Mouse (Mus musculus): ENCODE measurements at regions not wholly inside any gene's neighbourhood (a gene's known extent, or its start where the extent isn't known, plus 50 kb on each side); places are given as distances from the start of the nearest gene placed in this dataset.

- peak; percentile 25 for DNase-seq (ENCODE audit: low spot score)
- peaks cover 4% of the 10 kb centered on the region; the same call in 1 of the 2 replicates for H3K27me3 ChIP-seq (replicated peaks; ENCODE audit: low read depth, poor library complexity, severe bottlenecking)
- H3K9me3 ChIP-seq, result no peaks in the 10 kb centered on the region
- H3K4me3 ChIP-seq, result no peak overlapping the region
- H3K27ac ChIP-seq (replicated peaks), result peak overlapping the region; percentile 75
- peaks cover 22% of the 10 kb centered on the region for H3K4me1 ChIP-seq
- 32% methylated on average over 18 of the region's 18 CpGs for WGBS
- no peaks in the 10 kb centered on the region for H3K36me3 ChIP-seq (replicated peaks)
These were observed 302.3 kb upstream of the Mpdz start for GRCm38 (mm10) chr4:81744629-81745509.

- peak; percentile 22 for DNase-seq (ENCODE audit: low spot score)
- Histone ChIP-seq H3K9me3 (no peaks in the 10 kb centered on the region), H3K27me3 (replicated peaks; ENCODE audit: low read depth, poor library complexity, severe bottlenecking) (peaks cover 4% of the 10 kb centered on the region; the same call in 1 of the 2 replicates), H3K36me3 (replicated peaks) (no peaks in the 10 kb centered on the region), H3K4me3 (no peak overlapping the region), H3K4me1 (peaks cover 22% of the 10 kb centered on the region), H3K27ac (replicated peaks) (peak overlapping the region; percentile 75)
- WGBS, result 32% methylated on average over 8 of the region's 8 CpGs
These were observed 301.5 kb upstream of the Mpdz start for GRCm38 (mm10) chr4:81743978-81744628.

- H3K4me1 ChIP-seq, result peaks cover 22% of the 10 kb centered on the region
- no peaks in the 10 kb centered on the region for H3K36me3 ChIP-seq (replicated peaks)
- H3K9me3 ChIP-seq, result no peaks in the 10 kb centered on the region
- no peak overlapping the region for H3K4me3 ChIP-seq
- H3K27ac ChIP-seq (replicated peaks), result no peak overlapping the region
- DNase-seq (ENCODE audit: low spot score), result no peak
- 68% methylated on average over 4 of the region's 4 CpGs for WGBS
- H3K27me3 ChIP-seq (replicated peaks; ENCODE audit: low read depth, poor library complexity, severe bottlenecking), result peaks cover 4% of the 10 kb centered on the region; the same call in 1 of the 2 replicates
These were observed 300.2 kb upstream of the Mpdz start for GRCm38 (mm10) chr4:81742536-81743459.

- Histone ChIP-seq H3K27me3 (replicated peaks; ENCODE audit: low read depth, poor library complexity, severe bottlenecking) (no peaks in the 10 kb centered on the region), H3K9me3 (no peaks in the 10 kb centered on the region), H3K36me3 (replicated peaks) (no peaks in the 10 kb centered on the region), H3K27ac (replicated peaks) (no peak overlapping the region), H3K4me3 (no peak overlapping the region), H3K4me1 (no peaks in the 10 kb centered on the region)
- 96% methylated on average over 2 of the region's 2 CpGs for WGBS
- no peak for DNase-seq (ENCODE audit: low spot score)
These were observed 291.8 kb upstream of the Mpdz start for GRCm38 (mm10) chr4:81734391-81734790.

GRCm38 (mm10) chr4:81730386-81730785 is 287.8 kb upstream of the Mpdz start:
- DNase-seq (ENCODE audit: low spot score), result no peak
- H3K27me3 ChIP-seq (replicated peaks; ENCODE audit: low read depth, poor library complexity, severe bottlenecking), result no peaks in the 10 kb centered on the region

GRCm38 (mm10) chr4:81728961-81729360 is 286.3 kb upstream of the Mpdz start:
- H3K27ac ChIP-seq (replicated peaks), result no peak overlapping the region
- H3K9me3 ChIP-seq, result no peaks in the 10 kb centered on the region
- H3K4me3 ChIP-seq, result no peak overlapping the region
- H3K4me1 ChIP-seq, result peaks cover 19% of the 10 kb centered on the region
- no peaks in the 10 kb centered on the region for H3K27me3 ChIP-seq (replicated peaks; ENCODE audit: low read depth, poor library complexity, severe bottlenecking)
- no peak for DNase-seq (ENCODE audit: low spot score)
- H3K36me3 ChIP-seq (replicated peaks), result no peaks in the 10 kb centered on the region
- WGBS, result 87% methylated on average over 3 of the region's 3 CpGs

More at GRCm38 (mm10) chr4:81730386-81730785, 287.8 kb upstream of the Mpdz start:
- H3K36me3 ChIP-seq (replicated peaks), result no peaks in the 10 kb centered on the region
- peaks cover 19% of the 10 kb centered on the region for H3K4me1 ChIP-seq
- H3K27ac ChIP-seq (replicated peaks), result no peak overlapping the region
- H3K9me3 ChIP-seq, result no peaks in the 10 kb centered on the region
- no peak overlapping the region for H3K4me3 ChIP-seq
- 83% methylated on average over 2 of the region's 2 CpGs for WGBS

- no peaks in the 10 kb centered on the region for H3K27me3 ChIP-seq (replicated peaks; ENCODE audit: low read depth, poor library complexity, severe bottlenecking)
- H3K36me3 ChIP-seq (replicated peaks), result no peaks in the 10 kb centered on the region
- H3K27ac ChIP-seq (replicated peaks), result peak overlapping the region; percentile 24; the same call in 1 of the 2 replicates
- WGBS, result 57% methylated on average over 12 of the region's 12 CpGs
- H3K4me1 ChIP-seq, result peaks cover 19% of the 10 kb centered on the region
- no peak for DNase-seq (ENCODE audit: low spot score)
- no peak overlapping the region for H3K4me3 ChIP-seq
- no peaks in the 10 kb centered on the region for H3K9me3 ChIP-seq
These were observed 285.3 kb upstream of the Mpdz start for GRCm38 (mm10) chr4:81727735-81728581.

GRCm38 (mm10) chr4:81726761-81727723 is 284.4 kb upstream of the Mpdz start:
- Histone ChIP-seq H3K4me3 (no peak overlapping the region), H3K27ac (replicated peaks) (peak overlapping the region; percentile 65), H3K36me3 (replicated peaks) (no peaks in the 10 kb centered on the region), H3K9me3 (no peaks in the 10 kb centered on the region), H3K4me1 (peaks cover 19% of the 10 kb centered on the region), H3K27me3 (replicated peaks; ENCODE audit: low read depth, poor library complexity, severe bottlenecking) (no peaks in the 10 kb centered on the region)
- DNase-seq (ENCODE audit: low spot score), result no peak
- WGBS, result 62% methylated on average over 16 of the region's 16 CpGs

GRCm38 (mm10) chr4:81724751-81725150 is 282.1 kb upstream of the Mpdz start:
- Histone ChIP-seq H3K4me3 (no peak overlapping the region), H3K36me3 (replicated peaks) (no peaks in the 10 kb centered on the region), H3K4me1 (peaks cover 19% of the 10 kb centered on the region), H3K27me3 (replicated peaks; ENCODE audit: low read depth, poor library complexity, severe bottlenecking) (no peaks in the 10 kb centered on the region), H3K9me3 (no peaks in the 10 kb centered on the region), H3K27ac (replicated peaks) (no peak overlapping the region)
- DNase-seq (ENCODE audit: low spot score), result no peak
- 92% methylated on average over 2 of the region's 2 CpGs for WGBS

GRCm38 (mm10) chr4:81712378-81712777 is 269.8 kb upstream of the Mpdz start:
- H3K4me3 ChIP-seq, result no peak overlapping the region
- no peak overlapping the region for H3K27ac ChIP-seq (replicated peaks)
- H3K9me3 ChIP-seq, result no peaks in the 10 kb centered on the region
- no peaks in the 10 kb centered on the region for H3K27me3 ChIP-seq (replicated peaks; ENCODE audit: low read depth, poor library complexity, severe bottlenecking)
- WGBS, result 79% methylated on average over 1 of the region's 1 CpGs
- DNase-seq (ENCODE audit: low spot score), result no peak
- no peaks in the 10 kb centered on the region for H3K36me3 ChIP-seq (replicated peaks)
- H3K4me1 ChIP-seq, result no peaks in the 10 kb centered on the region

GRCm38 (mm10) chr4:81695182-81695581 is 252.6 kb upstream of the Mpdz start:
- H3K9me3 ChIP-seq, result no peaks in the 10 kb centered on the region
- no peak for DNase-seq (ENCODE audit: low spot score)
- H3K4me1 ChIP-seq, result no peaks in the 10 kb centered on the region
- H3K36me3 ChIP-seq (replicated peaks), result no peaks in the 10 kb centered on the region
- no peak overlapping the region for H3K27ac ChIP-seq (replicated peaks)
- no peak overlapping the region for H3K4me3 ChIP-seq
- no peaks in the 10 kb centered on the region for H3K27me3 ChIP-seq (replicated peaks; ENCODE audit: low read depth, poor library complexity, severe bottlenecking)

All from embryonic facial prominence, embryonic 10.5 days (tissue).